Mouse (Mus musculus): ENCODE results near the gene Lilrb4a. TPM values are rescaled to one million over a fixed set of nuclear protein-coding genes. Genes with fewer than 3 reads are reported as not detected.
"Not testable (repeated sequence)": the region's sequence is repeated elsewhere in the genome, so short reads cannot be mapped to it uniquely, and the experiment has no call there.

Gene Lilrb4a
- polyA plus RNA-seq (2014; fragmentation: Nextera tagmentation; extraction: Ambion mirVana): 1.4 TPM in 2 replicates

DNA sequence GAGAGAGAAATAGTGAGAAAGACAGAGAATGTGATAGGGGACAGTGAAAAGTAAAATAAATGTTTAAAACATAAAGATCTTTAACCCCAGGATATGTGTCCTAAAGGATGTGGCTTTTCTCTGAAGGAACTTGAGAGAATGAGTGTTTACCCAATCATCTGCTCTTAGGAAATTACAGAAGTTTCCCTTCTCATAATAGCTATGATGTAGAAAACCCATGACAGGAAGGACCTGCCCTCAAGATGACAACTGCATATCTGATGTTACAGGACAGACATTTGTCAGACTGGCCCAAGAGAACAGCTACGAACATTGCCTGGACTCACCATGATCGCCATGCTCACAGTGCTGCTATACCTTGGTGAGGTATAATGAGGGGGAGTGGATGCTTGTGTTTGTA, at the start of gene Lilrb4a:
Gene Lilrb4a (plus strand): TSS at position 266 of the 400 bp plus-strand sequence.
- ATAC-seq (ENCODE audit: low FRiP score); H3K4me2 ChIP-seq (replicated peaks; ENCODE audit: low read depth, low read length); H3K4me1 ChIP-seq (replicated peaks; ENCODE audit: control insufficient read depth, insufficient read depth, low read length); DNase-seq (ENCODE audit: low spot score); H3K27me3 ChIP-seq (ENCODE audit: control insufficient read depth, insufficient read depth, low read length); H3K36me3 ChIP-seq (ENCODE audit: control insufficient read depth, insufficient read depth, low read length); H3K27ac ChIP-seq (ENCODE audit: low read depth, low read length); H3K4me3 ChIP-seq (ENCODE audit: low read depth, low read length); H3K9ac ChIP-seq (ENCODE audit: low read depth, low read length); H3K9me3 ChIP-seq (ENCODE audit: control insufficient read depth, low read length): not testable (repeated sequence)
- WGBS: no CpG with 5 or more reads among the region's 2 CpGs

DNA sequence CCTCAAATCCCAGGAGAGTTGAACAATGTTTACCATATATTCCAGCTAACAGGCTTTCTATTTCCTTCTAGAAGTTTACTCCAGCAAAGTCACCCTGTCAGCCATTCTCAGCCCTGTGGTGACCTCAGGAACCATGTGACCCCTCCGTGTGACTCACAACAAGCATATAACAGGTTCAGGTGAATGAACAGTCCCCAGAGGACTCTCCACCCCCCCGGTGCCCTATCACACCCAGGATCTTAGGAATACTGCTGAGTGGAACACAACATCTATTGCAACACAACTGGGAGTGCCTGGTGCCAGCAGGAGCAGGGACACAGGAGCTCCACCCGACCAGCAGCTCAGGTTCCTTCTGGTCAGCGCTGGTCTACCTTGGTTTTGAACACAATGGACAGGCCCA, 39.1 kb upstream of the Lilrb4a start:
- H3K4me3 ChIP-seq (ENCODE audit: low read depth, low read length): no peak overlapping the region
- H3K4me1 ChIP-seq (replicated peaks; ENCODE audit: control insufficient read depth, insufficient read depth, low read length): no peaks in the 10 kb centered on the region
- no peak overlapping the region for H3K9ac ChIP-seq (ENCODE audit: low read depth, low read length)
- DNase-seq (ENCODE audit: low spot score): no peak
- H3K27ac ChIP-seq (ENCODE audit: low read depth, low read length): no peak overlapping the region
- no peaks in the 10 kb centered on the region for H3K9me3 ChIP-seq (ENCODE audit: control insufficient read depth, low read length)
- no peaks in the 10 kb centered on the region for H3K27me3 ChIP-seq (ENCODE audit: control insufficient read depth, insufficient read depth, low read length)
- no peak for ATAC-seq (ENCODE audit: low FRiP score)
- no peaks in the 10 kb centered on the region for H3K36me3 ChIP-seq (ENCODE audit: control insufficient read depth, insufficient read depth, low read length)
- 88% methylated on average over 4 of the region's 4 CpGs for WGBS
- no peak overlapping the region for H3K4me2 ChIP-seq (replicated peaks; ENCODE audit: low read depth, low read length)

DNA sequence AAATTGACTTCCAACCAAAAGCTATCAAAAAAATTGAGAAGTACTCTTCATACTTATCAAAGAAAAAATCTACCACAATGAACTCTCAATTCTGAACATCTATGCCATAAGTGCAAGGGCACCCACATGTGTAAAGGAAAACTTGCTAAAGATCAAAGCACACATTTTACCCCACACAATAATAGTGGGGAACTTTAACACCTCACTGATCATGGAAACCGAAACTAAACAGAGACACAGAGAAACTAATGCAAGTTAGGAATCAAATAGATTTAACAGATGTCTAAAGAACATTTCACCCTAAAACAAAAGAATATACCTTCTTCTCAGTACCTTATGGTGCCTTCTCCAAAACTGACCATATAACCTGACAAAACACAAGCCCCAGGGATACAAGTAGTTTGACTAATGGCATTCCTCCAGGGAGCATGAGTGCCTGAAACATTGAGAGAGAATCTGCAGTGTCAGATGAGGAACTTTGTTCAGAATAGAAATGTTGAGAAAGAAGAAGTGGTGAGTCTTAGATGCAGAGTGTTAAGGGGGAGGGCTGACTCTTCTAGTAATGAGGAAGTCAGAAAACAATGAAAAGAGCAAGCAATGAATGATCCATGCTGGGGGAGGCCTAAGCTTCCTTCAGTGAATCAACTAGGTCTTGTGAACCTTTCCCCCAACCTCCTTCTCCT, 37.0 kb upstream of the Lilrb4a start:
- Histone ChIP-seq H3K9me3 (ENCODE audit: control insufficient read depth, low read length) (no peaks in the 10 kb centered on the region), H3K27me3 (ENCODE audit: control insufficient read depth, insufficient read depth, low read length) (no peaks in the 10 kb centered on the region), H3K27ac (ENCODE audit: low read depth, low read length) (no peak overlapping the region), H3K4me2 (replicated peaks; ENCODE audit: low read depth, low read length) (no peak overlapping the region), H3K36me3 (ENCODE audit: control insufficient read depth, insufficient read depth, low read length) (no peaks in the 10 kb centered on the region), H3K4me3 (ENCODE audit: low read depth, low read length) (no peak overlapping the region), H3K9ac (ENCODE audit: low read depth, low read length) (no peak overlapping the region), H3K4me1 (replicated peaks; ENCODE audit: control insufficient read depth, insufficient read depth, low read length) (no peaks in the 10 kb centered on the region)
- no peak for DNase-seq (ENCODE audit: low spot score)
- 84% methylated on average over 1 of the region's 1 CpGs for WGBS
- no peak for ATAC-seq (ENCODE audit: low FRiP score)

DNA sequence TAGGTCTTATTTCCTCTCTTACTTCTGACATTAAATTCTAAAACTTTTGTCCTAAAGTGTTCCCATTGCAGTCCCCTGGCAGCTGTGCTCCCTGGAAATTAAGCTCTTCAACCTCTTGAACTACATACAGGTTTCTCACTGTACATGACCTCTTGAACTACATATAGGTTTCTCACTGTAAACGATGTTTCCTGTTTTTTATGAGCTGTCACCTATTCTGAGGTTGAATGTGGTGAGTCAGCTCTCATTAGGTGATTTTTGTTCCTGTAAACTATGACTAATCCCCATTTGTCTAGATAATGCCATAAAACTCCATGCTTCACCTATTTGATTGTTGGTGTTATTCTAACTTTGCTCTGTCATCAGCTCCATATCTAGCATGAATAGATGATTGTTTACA, 36.4 kb upstream of the Lilrb4a start:
- Histone ChIP-seq H3K27ac (ENCODE audit: low read depth, low read length) (no peak overlapping the region), H3K9ac (ENCODE audit: low read depth, low read length) (no peak overlapping the region), H3K9me3 (ENCODE audit: control insufficient read depth, low read length) (no peaks in the 10 kb centered on the region), H3K4me2 (replicated peaks; ENCODE audit: low read depth, low read length) (no peak overlapping the region), H3K36me3 (ENCODE audit: control insufficient read depth, insufficient read depth, low read length) (no peaks in the 10 kb centered on the region), H3K4me1 (replicated peaks; ENCODE audit: control insufficient read depth, insufficient read depth, low read length) (no peaks in the 10 kb centered on the region), H3K4me3 (ENCODE audit: low read depth, low read length) (no peak overlapping the region), H3K27me3 (ENCODE audit: control insufficient read depth, insufficient read depth, low read length) (no peaks in the 10 kb centered on the region)
- DNase-seq (ENCODE audit: low spot score): no peak
- 88% methylated on average over 1 of the region's 1 CpGs for WGBS
- ATAC-seq (ENCODE audit: low FRiP score): no peak

DNA sequence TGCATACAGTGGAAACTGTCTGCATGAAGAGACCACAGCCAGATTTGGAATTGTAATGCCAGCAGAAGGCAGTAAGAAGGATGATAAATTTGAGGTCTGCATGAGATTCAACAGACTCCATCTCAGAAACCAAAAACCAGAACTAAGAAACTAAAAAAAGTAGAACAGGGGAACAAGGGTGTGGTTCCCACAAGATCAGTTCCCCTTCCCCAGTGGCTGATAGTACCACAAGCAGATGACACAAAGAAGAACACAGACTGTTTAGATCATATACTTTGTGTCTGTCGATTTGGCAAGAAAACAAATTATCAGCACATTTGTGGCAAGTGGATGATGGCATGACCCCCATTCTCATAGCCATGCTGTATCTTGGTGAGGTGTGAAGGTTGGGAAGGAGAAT, 35.0 kb upstream of the Lilrb4a start:
- no peak overlapping the region for H3K27ac ChIP-seq (ENCODE audit: low read depth, low read length)
- H3K4me2 ChIP-seq (replicated peaks; ENCODE audit: low read depth, low read length): no peak overlapping the region
- H3K4me3 ChIP-seq (ENCODE audit: low read depth, low read length): no peak overlapping the region
- 93% methylated on average over 1 of the region's 1 CpGs for WGBS
- H3K36me3 ChIP-seq (ENCODE audit: control insufficient read depth, insufficient read depth, low read length): no peaks in the 10 kb centered on the region
- no peak for DNase-seq (ENCODE audit: low spot score)
- no peaks in the 10 kb centered on the region for H3K4me1 ChIP-seq (replicated peaks; ENCODE audit: control insufficient read depth, insufficient read depth, low read length)
- no peak overlapping the region for H3K9ac ChIP-seq (ENCODE audit: low read depth, low read length)
- no peaks in the 10 kb centered on the region for H3K27me3 ChIP-seq (ENCODE audit: control insufficient read depth, insufficient read depth, low read length)
- no peaks in the 10 kb centered on the region for H3K9me3 ChIP-seq (ENCODE audit: control insufficient read depth, low read length)
- no peak for ATAC-seq (ENCODE audit: low FRiP score)

DNA sequence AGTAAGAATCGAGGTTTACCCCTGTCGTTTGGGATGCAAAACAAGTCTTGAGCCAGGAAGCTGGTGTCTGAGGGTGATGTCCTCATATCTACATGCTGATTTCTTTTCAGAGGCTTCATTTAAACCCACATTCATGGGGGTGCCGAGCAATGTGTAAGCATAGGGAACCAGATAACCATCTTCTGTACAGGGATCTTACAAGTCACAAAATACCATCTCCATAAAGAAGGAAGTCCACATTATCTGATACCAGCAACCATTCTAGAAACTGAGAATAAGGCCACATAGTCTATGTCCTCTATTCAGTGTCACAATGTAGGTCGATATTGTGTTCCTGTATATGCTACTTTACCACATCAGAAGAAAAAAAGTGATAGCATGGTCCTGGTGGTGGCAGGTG, 34.4 kb upstream of the Lilrb4a start:
- no peaks in the 10 kb centered on the region for H3K4me1 ChIP-seq (replicated peaks; ENCODE audit: control insufficient read depth, insufficient read depth, low read length)
- H3K4me3 ChIP-seq (ENCODE audit: low read depth, low read length): no peak overlapping the region
- ATAC-seq (ENCODE audit: low FRiP score): no peak
- no peaks in the 10 kb centered on the region for H3K9me3 ChIP-seq (ENCODE audit: control insufficient read depth, low read length)
- no peak overlapping the region for H3K4me2 ChIP-seq (replicated peaks; ENCODE audit: low read depth, low read length)
- DNase-seq (ENCODE audit: low spot score): no peak
- no peaks in the 10 kb centered on the region for H3K36me3 ChIP-seq (ENCODE audit: control insufficient read depth, insufficient read depth, low read length)
- H3K27me3 ChIP-seq (ENCODE audit: control insufficient read depth, insufficient read depth, low read length): no peaks in the 10 kb centered on the region
- no peak overlapping the region for H3K9ac ChIP-seq (ENCODE audit: low read depth, low read length)
- WGBS: 87% methylated on average over 4 of the region's 4 CpGs
- H3K27ac ChIP-seq (ENCODE audit: low read depth, low read length): no peak overlapping the region

DNA sequence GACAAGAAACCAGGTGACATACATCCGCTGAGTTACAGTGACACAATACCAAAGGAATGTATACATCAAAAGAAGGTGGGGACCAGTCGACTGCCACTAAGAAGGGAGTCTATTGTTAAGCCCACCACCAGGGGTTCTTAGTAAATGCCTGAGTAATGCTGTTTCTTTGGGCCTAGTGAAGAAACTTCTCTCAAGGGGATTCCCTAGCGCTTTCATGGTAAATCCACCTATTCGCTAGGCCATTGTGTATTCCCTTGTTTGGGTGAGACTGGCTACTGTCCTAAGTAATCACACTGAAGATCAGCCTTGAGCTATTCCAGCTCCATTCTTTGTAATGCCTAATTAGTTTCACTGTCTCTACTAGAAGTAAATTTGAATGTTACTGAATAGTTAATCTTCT, 27.0 kb upstream of the Lilrb4a start:
- not testable (repeated sequence) for H3K4me3 ChIP-seq (ENCODE audit: low read depth, low read length); ATAC-seq (ENCODE audit: low FRiP score); H3K27ac ChIP-seq (ENCODE audit: low read depth, low read length); H3K9me3 ChIP-seq (ENCODE audit: control insufficient read depth, low read length); H3K4me1 ChIP-seq (replicated peaks; ENCODE audit: control insufficient read depth, insufficient read depth, low read length); H3K9ac ChIP-seq (ENCODE audit: low read depth, low read length); H3K36me3 ChIP-seq (ENCODE audit: control insufficient read depth, insufficient read depth, low read length); H3K27me3 ChIP-seq (ENCODE audit: control insufficient read depth, insufficient read depth, low read length); DNase-seq (ENCODE audit: low spot score); H3K4me2 ChIP-seq (replicated peaks; ENCODE audit: low read depth, low read length)
- WGBS: 42% methylated on average over 4 of the region's 4 CpGs

DNA sequence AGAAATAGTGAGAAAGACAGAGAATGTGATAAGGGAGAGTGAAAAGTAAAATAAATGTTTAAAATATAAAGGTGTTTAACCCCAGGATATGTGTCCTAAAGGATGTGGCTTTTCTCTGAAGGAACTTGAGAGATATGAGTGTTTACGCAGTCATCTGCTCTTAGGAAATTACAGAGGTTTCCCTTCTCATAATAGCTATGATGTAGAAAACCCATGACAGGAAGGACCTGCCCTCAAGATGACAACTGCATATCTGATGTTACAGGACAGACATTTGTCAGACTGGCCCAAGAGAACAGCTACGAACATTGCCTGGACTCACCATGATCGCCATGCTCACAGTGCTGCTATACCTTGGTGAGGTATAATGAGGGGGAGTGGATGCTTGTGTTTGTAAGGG, 10.4 kb upstream of the Lilrb4a start, which contains the start of the genes Gm49339 and Lilr4b:
Gene Gm49339 (plus strand): TSS at position 216 of the 400 bp plus-strand sequence.
Gene Lilr4b (plus strand): TSS at position 236 of the 400 bp plus-strand sequence.
- not testable (repeated sequence) for H3K9me3 ChIP-seq (ENCODE audit: control insufficient read depth, low read length); H3K9ac ChIP-seq (ENCODE audit: low read depth, low read length); H3K36me3 ChIP-seq (ENCODE audit: control insufficient read depth, insufficient read depth, low read length); H3K27ac ChIP-seq (ENCODE audit: low read depth, low read length); H3K4me1 ChIP-seq (replicated peaks; ENCODE audit: control insufficient read depth, insufficient read depth, low read length); ATAC-seq (ENCODE audit: low FRiP score); H3K4me3 ChIP-seq (ENCODE audit: low read depth, low read length); DNase-seq (ENCODE audit: low spot score); H3K4me2 ChIP-seq (replicated peaks; ENCODE audit: low read depth, low read length); H3K27me3 ChIP-seq (ENCODE audit: control insufficient read depth, insufficient read depth, low read length)
- 88% methylated on average over 1 of the region's 3 CpGs for WGBS

DNA sequence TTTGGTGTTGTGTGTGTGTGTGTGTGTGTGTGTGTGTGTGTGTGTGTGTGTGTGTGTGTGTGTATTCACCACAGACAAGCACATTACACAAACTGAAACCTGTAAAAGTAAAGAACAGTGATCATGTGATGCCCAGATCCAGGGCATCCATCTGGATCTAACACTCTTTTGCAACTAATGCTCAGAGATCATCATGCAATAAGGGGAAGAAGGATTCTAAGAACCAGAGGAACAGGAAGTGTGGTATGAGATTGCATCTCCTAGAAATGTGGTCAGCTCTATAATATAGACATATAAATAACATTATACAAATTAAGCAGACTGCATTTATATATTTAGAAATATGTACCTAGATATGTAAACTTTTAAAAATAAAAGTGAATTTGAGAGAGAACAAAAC, 29.3 kb downstream of the Lilrb4a start:
- ATAC-seq (ENCODE audit: low FRiP score) (no peak), DNase-seq (ENCODE audit: low spot score) (no peak)
- no peaks in the 10 kb centered on the region for H3K9me3 ChIP-seq (ENCODE audit: control insufficient read depth, low read length)
- no peak overlapping the region for H3K4me3 ChIP-seq (ENCODE audit: low read depth, low read length)
- no peaks in the 10 kb centered on the region for H3K36me3 ChIP-seq (ENCODE audit: control insufficient read depth, insufficient read depth, low read length)
- no peaks in the 10 kb centered on the region for H3K27me3 ChIP-seq (ENCODE audit: control insufficient read depth, insufficient read depth, low read length)
- H3K4me2 ChIP-seq (replicated peaks; ENCODE audit: low read depth, low read length): no peak overlapping the region
- no peak overlapping the region for H3K9ac ChIP-seq (ENCODE audit: low read depth, low read length)
- no peak overlapping the region for H3K27ac ChIP-seq (ENCODE audit: low read depth, low read length)
- H3K4me1 ChIP-seq (replicated peaks; ENCODE audit: control insufficient read depth, insufficient read depth, low read length): no peaks in the 10 kb centered on the region

All from hindbrain, embryonic 11.5 days (tissue).